Comparison of ENCODE assay signal across 19 mouse cellular contexts in genomic region chr12:73895674-73896073, GRCm38 (mm10). TPM values are rescaled to one million over a fixed set of nuclear protein-coding genes. Genes with fewer than 3 reads are reported as not detected.
"Had no signal": no experiment of that assay in that cellular context is flagged by ENCODE, and none has a peak within 500 bp of the region (broad histone marks: within the 10 kb centered on the region; RNA-seq: fewer than 3 reads in every experiment).

No protein-coding gene starts in this region.

- H3K9ac ChIP-seq: liver, embryonic 14.5 days; lung, embryonic 15.5 days; midbrain, embryonic 12.5 days; midbrain, embryonic 15.5 days; neural tube, embryonic 12.5 days; neural tube, embryonic 15.5 days; stomach, embryonic 15.5 days had no signal

- H3K27ac ChIP-seq: liver, embryonic 14.5 days; lung, embryonic 15.5 days; midbrain, embryonic 12.5 days; midbrain, embryonic 15.5 days; neural tube, embryonic 12.5 days; neural tube, embryonic 15.5 days; stomach, embryonic 15.5 days had no signal

- H3K4me1 ChIP-seq: lung, embryonic 15.5 days; midbrain, embryonic 15.5 days; neural tube, embryonic 12.5 days; stomach, embryonic 15.5 days had no signal

- H3K27me3 ChIP-seq: lung, embryonic 15.5 days; midbrain, embryonic 12.5 days; midbrain, embryonic 15.5 days; neural tube, embryonic 12.5 days; neural tube, embryonic 15.5 days; stomach, embryonic 15.5 days had no signal

- ATAC-seq: midbrain, embryonic 15.5 days had no signal

- H3K4me2 ChIP-seq: liver, embryonic 11.5 days; lung, embryonic 15.5 days; midbrain, embryonic 12.5 days; midbrain, embryonic 15.5 days; neural tube, embryonic 12.5 days; neural tube, embryonic 15.5 days; stomach, embryonic 15.5 days had no signal

- H3K4me3 ChIP-seq: lung, embryonic 15.5 days; midbrain, embryonic 12.5 days; midbrain, embryonic 15.5 days; neural tube, embryonic 12.5 days; neural tube, embryonic 15.5 days; stomach, embryonic 15.5 days had no signal

- H3K9me3 ChIP-seq: lung, embryonic 15.5 days; midbrain, embryonic 12.5 days; midbrain, embryonic 15.5 days; neural tube, embryonic 12.5 days; neural tube, embryonic 15.5 days; stomach, embryonic 15.5 days had no signal

- DNase-seq: kidney, adult 9 months; kidney, postnatal 14 days; kidney, postnatal 4 days; lung, adult 18-20 months; lung, postnatal 10 days; lung, postnatal 4 days; right cerebral cortex, adult 18-20 months; right cerebral cortex, postnatal 14 days; right cerebral cortex, postnatal 4 days; thymus, postnatal 25 days had no signal

- H3K36me3 ChIP-seq: lung, embryonic 15.5 days; midbrain, embryonic 12.5 days; midbrain, embryonic 15.5 days; neural tube, embryonic 12.5 days; neural tube, embryonic 15.5 days; stomach, embryonic 15.5 days had no signal

RNA-seq across cellular contexts. Expression of gene Gm49321, which starts 41.8 kb away (rescaled TPM):
- polyA plus RNA-seq: urinary bladder, adult 2 months had no signal
